Mouse (Mus musculus): ENCODE data around the gene 1700029J07Rik. TPM values are rescaled to one million over a fixed set of nuclear protein-coding genes. Genes with fewer than 3 reads are reported as not detected.
A peak's percentile ranks its signal among the peaks of the same experiment; 100 is the strongest.

The 1700029J07Rik gene
- total RNA-seq, 2 experiments from 2014 or later: 1.7 to 2.9 TPM

DNA sequence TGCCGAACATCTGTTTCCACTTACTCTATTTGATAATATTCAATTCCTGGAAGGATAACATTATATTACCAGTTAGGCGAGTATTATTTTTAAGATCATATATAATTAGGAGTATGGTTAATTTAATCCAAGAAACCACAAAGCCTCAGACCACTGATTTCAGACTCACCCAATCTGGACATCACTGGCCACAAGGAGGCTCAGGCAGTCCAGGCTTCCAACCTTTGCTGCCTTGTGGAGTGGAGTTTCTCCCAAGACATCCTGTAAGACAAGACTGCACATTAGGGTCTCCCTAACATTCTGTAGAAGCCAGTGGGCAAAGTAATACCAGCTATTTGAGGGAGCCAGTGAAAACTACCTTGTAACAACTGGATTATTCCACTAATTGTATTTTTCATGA, 23.2 kb upstream of the 1700029J07Rik start:
- no peak for DNase-seq (ENCODE audit: extremely low spot score in 1 of 2, low spot score in 2 of 2)

GRCm38 (mm10) chr8:45995576-45995975, 20.5 kb upstream of the 1700029J07Rik start:
- Histone ChIP-seq H3K4me3 (no peak overlapping the region), H3K27ac (no peak overlapping the region)
- DNase-seq (ENCODE audit: extremely low spot score in 1 of 2, low spot score in 2 of 2): no peak
- TF ChIP-seq CTCF (IDR thresholded peaks at IDR 0.05): no peak
- intact Hi-C loops (cut with DNase I): loop anchor here (5.0 kb wide), 1 partner anchor 157 kb away; the partner anchor contains the start of genes Cfap97 and Snx25

More for the DNA sequence above, 23.2 kb upstream of the 1700029J07Rik start:
- intact Hi-C loops (cut with DNase I): loop anchor here (2.0 to 5.0 kb wide), 2 partner anchors 154 to 213 kb away; partner anchors contain the start of genes Cfap97, Slc25a4 and Snx25
- Histone ChIP-seq H3K27ac (no peak overlapping the region), H3K4me3 (peak overlapping the region; percentile 68; the same call in 1 of the 2 replicates)
- TF ChIP-seq CTCF (IDR thresholded peaks at IDR 0.05): peak; percentile 34

GRCm38 (mm10) chr8:45994111-45994510, 19.1 kb upstream of the 1700029J07Rik start:
- peak; percentile 39 for TF ChIP-seq CTCF (IDR thresholded peaks at IDR 0.05)
- H3K4me3 ChIP-seq: no peak overlapping the region
- intact Hi-C loops (cut with DNase I): no loop called here
- no peak for DNase-seq (ENCODE audit: extremely low spot score in 1 of 2, low spot score in 2 of 2)
- no peak overlapping the region for H3K27ac ChIP-seq

DNA sequence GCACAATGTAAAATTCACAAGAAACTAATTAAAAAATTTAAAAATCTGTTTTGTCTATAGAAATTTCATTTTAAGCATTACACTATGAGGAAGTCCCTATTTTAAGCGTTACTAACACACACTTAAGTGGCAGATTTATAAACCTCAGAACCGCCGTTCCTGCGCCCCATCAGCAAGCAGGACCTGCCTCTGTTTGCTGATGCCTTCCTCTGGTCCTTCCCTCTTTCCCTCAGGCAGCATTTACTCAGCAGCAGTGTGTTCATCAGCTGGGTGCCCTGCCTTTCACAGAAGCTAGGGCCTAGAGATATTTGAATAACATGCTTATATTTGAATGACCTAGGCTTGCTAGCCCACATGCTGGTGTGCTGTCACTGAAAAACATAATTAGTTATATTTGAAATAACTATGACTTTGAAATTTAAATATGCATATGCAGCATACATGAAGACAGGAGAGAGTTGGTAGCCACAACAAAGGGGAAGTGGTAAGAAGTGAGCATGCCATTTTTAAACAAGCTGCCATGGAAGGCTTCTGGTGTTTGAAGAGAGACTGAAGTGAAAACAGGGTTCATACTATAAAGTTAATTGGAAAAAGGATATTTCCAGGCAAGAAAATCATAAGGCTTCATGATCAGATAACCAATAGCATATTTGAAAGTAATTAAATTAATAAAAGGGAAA, 15.7 kb upstream of the 1700029J07Rik start:
- TF ChIP-seq CTCF (IDR thresholded peaks at IDR 0.05): no peak
- no peak overlapping the region for H3K27ac ChIP-seq
- intact Hi-C loops (cut with DNase I): no loop called here

DNA sequence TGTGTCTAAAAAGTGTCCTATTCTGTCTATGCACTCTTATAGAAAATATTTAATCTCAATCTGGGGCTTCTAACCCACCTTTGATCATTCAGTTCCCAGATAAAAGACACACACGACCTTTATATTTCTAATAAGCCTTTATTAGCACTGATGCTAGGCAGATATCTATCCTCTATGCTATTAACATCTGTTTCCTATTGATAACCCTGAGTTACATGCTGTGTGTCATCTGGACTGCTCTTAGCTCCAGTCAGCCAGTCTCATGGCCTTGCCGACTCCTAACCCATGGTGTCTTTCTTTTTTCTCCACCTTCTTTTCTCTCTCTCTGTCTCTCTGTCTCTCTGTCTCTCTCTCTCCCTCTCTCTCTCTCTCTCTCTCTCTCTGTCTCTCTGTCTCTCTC, 13.1 kb upstream of the 1700029J07Rik start:
- Histone ChIP-seq H3K4me3 (no peak overlapping the region), H3K27ac (no peak overlapping the region)
- intact Hi-C loops (cut with DNase I): no loop called here
- TF ChIP-seq CTCF (IDR thresholded peaks at IDR 0.05): no peak
- no peak for DNase-seq (ENCODE audit: extremely low spot score in 1 of 2, low spot score in 2 of 2)

More for the DNA sequence above, 15.7 kb upstream of the 1700029J07Rik start:
- no peak overlapping the region for H3K4me3 ChIP-seq
- no peak for DNase-seq (ENCODE audit: extremely low spot score in 1 of 2, low spot score in 2 of 2)

- TF ChIP-seq CTCF (IDR thresholded peaks at IDR 0.05): no peak
- intact Hi-C loops (cut with DNase I): no loop called here
- Histone ChIP-seq H3K27ac (no peak overlapping the region), H3K4me3 (no peak overlapping the region)
- no peak for DNase-seq (ENCODE audit: extremely low spot score in 1 of 2, low spot score in 2 of 2)
Measured at GRCm38 (mm10) chr8:45986665-45987064, 11.6 kb upstream of the 1700029J07Rik start.

- intact Hi-C loops (cut with DNase I): loop anchor here (1.0 kb wide), 1 partner anchor 23 kb away; the partner anchor contains the start of gene Lrp2bp
- TF ChIP-seq CTCF (IDR thresholded peaks at IDR 0.05): no peak
- peak overlapping the region; percentile 83 for H3K4me3 ChIP-seq
- no peak for DNase-seq (ENCODE audit: extremely low spot score in 1 of 2, low spot score in 2 of 2)
- H3K27ac ChIP-seq: peak overlapping the region; percentile 78
Measured at GRCm38 (mm10) chr8:45975837-45976468, 901 bp upstream of the 1700029J07Rik start.

DNA sequence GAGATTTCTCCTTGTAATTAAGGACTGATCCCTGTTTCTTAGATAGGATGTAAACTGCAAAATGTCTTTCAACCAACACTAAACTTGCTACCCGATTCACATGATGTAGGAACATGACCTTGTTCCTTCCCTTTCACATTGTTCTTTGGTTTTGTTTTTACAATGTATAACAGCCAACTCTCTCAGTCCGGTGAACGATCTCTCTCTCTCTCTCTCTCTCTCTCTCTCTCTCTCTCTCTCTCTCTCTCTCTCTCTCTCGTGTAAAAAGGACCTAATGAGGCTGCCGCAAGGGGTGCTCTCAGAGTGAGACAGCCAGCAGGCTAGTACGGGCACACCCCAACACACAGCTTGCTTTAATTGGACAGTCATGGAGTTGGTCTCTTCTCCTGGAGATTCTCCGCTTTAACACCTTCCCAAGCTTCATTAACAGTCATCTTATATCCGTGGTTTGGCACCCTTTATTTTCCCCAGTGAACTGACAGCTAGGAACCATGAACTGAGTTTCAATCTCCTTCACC, 1.0 kb downstream of the 1700029J07Rik start:
- intact Hi-C loops (cut with DNase I): no loop called here

DNA sequence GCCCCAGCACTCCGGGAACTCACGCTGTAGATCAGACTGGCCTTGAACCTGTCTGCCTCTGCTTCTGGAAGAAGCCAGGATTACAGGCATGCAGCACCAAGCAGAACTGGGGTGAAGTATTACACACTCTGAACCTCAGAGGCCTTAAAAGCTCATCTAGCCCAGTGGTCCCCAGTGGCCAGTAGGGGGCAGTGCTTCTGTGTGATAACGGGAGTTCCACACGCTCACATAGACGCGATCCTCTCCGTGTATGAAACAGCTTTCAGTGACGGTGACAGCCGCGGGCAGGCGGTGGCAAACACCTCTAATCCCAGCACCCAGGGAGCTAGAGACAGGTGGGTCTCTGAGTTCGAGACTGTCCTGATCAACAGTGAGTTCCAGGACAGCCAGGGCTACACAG, 4.2 kb downstream of the 1700029J07Rik start:
- no peak overlapping the region for H3K4me3 ChIP-seq
- intact Hi-C loops (cut with DNase I): no loop called here
- H3K27ac ChIP-seq: no peak overlapping the region
- peak; percentile 4 for TF ChIP-seq CTCF (IDR thresholded peaks at IDR 0.05)
- no peak for DNase-seq (ENCODE audit: extremely low spot score in 1 of 2, low spot score in 2 of 2)

More for the DNA sequence above, 1.0 kb downstream of the 1700029J07Rik start:
- DNase-seq (ENCODE audit: extremely low spot score in 1 of 2, low spot score in 2 of 2): no peak
- no peak for TF ChIP-seq CTCF (IDR thresholded peaks at IDR 0.05)
- Histone ChIP-seq H3K4me3 (no peak overlapping the region; the same call in 1 of the 2 replicates), H3K27ac (no peak overlapping the region)

DNA sequence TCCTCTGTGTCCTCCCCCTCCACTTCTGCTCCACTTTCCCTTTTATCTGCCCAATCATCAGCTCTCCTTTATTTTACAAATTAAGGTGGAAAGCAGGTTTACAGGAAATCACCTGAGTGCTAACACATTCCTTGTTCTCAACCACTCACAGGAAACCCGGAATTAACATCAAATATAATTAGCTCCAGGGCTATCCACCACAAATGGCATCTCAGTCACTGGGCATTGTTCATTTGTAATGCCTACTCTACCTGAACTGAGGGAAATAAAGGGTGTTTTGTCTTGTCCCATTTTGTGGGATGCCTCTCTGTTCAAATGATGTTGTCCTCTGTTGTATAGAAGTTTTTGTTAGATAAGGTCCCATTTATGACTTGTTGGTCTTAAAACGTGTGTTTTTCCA, 24.4 kb downstream of the 1700029J07Rik start:
- TF ChIP-seq CTCF (IDR thresholded peaks at IDR 0.05): no peak
- intact Hi-C loops (cut with DNase I): no loop called here
- no peak for DNase-seq (ENCODE audit: extremely low spot score in 1 of 2, low spot score in 2 of 2)
- no peak overlapping the region for H3K4me3 ChIP-seq
- H3K27ac ChIP-seq: no peak overlapping the region

DNA sequence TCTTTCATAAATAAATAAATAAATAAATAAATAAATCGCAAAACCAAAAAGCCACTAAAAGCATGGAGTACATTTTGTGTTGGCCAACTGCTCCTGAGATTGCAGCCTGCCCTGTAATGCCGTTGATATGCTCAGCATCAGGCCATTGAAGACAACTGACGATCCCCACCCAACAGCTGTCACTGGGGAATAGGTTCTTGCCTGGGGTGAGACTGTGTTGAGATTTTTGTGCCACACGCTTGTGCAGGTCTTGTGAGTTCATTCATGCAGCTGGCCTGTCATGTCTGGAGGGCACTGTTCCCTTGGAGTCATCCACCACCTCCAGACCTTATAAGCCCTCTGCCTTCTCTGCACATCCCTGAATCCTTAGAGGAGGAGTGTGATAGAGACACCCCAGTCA, 28.8 kb downstream of the 1700029J07Rik start:
- DNase-seq (ENCODE audit: extremely low spot score in 1 of 2, low spot score in 2 of 2): no peak
- no peak overlapping the region for H3K4me3 ChIP-seq
- no peak overlapping the region for H3K27ac ChIP-seq
- no peak for TF ChIP-seq CTCF (IDR thresholded peaks at IDR 0.05)
- intact Hi-C loops (cut with DNase I): no loop called here

- no peak overlapping the region for H3K27ac ChIP-seq
- no peak for DNase-seq (ENCODE audit: extremely low spot score in 1 of 2, low spot score in 2 of 2)
- no peak overlapping the region for H3K4me3 ChIP-seq
- TF ChIP-seq CTCF (IDR thresholded peaks at IDR 0.05): no peak
- intact Hi-C loops (cut with DNase I): loop anchor here (5.0 kb wide), 2 partner anchors 485 to 575 kb away; no protein-coding TSS in a partner anchor
Measured at GRCm38 (mm10) chr8:45936986-45937385, 38.1 kb downstream of the 1700029J07Rik start.

Data from left cerebral cortex, adult 2 months (tissue).